Mouse (Mus musculus) heart, adult 2 months (tissue): Measurements from ENCODE around the gene Cd3g.

Experiments used
- CTCF ChIP-seq: fragments of 200-600 bp; IDR thresholded peaks from 2 replicates; pipeline ENCODE4 v1.8.1; 2022; ENCODE audit warnings: antibody characterized with exemption, mild to moderate bottlenecking, moderate library complexity
- EP300 ChIP-seq: fragments of 200-500 bp; IDR thresholded peaks from 2 replicates; pipeline ENCODE4 v1.6.1; 2011; ENCODE audit warnings: low read depth, low read length, control low read depth; ENCODE audit not compliant: insufficient read depth

DNA sequence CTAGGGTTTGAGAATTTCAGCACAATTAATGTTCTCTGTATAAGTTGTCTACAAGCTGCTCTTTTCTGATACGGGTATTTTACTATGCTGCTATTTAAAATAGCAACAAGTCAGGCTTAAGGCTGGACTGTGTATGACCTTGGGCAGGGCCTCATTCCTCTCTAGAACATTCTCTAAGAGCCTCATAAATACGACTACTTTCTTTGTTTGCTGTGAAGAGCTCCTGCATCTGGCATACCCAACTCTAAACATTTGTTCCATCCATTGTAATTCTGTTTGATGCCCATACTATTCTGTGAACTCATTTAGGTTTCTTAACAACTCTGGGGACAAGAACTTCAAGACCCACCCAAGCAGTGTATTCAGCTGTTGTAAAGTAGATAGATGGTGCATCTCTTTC lies 2.8 kb upstream of the Cd3g start:
- TF ChIP-seq CTCF = no peak
- TF ChIP-seq EP300 = no peak
